Mouse (Mus musculus) liver, postnatal 0 days (tissue): ENCODE results near the gene Rhno1.

Experiments
- CTCF ChIP-seq: sonication (generic); IDR thresholded peaks from 2 replicates; pipeline ENCODE4 v1.5.1; 2016; ENCODE audit warnings: antibody characterized with exemption, low read depth
- EP300 ChIP-seq: IDR thresholded peaks from 2 replicates; pipeline ENCODE4 v1.6.1; 2016; ENCODE audit warnings: antibody characterized with exemption, low read depth, mild to moderate bottlenecking

GRCm38 (mm10) chr6:128361901-128362300 is 810 bp downstream of the Rhno1 start:
- no peak for TF ChIP-seq CTCF
- no peak for TF ChIP-seq EP300
